Mouse (Mus musculus) brain, adult 2 months (tissue): ENCODE results near the gene Hdgfl2.
"Not testable (repeated sequence)": the region's sequence is repeated elsewhere in the genome, so short reads cannot be mapped to it uniquely, and the experiment has no call there.

Experiments
- DNase-seq: peaks from one replicate; pipeline ENCODE4 v3.0.0; 2011; ENCODE audit warnings: low read depth, low spot score

Hdgfl2 gene

GRCm38 (mm10) chr17:56103465-56104285 is 24.2 kb downstream of the Hdgfl2 start:
- no peak for DNase-seq

GRCm38 (mm10) chr17:56104821-56105220 is 25.4 kb downstream of the Hdgfl2 start:
- not testable (repeated sequence) for DNase-seq

GRCm38 (mm10) chr17:56106436-56106835 is 27.0 kb downstream of the Hdgfl2 start:
- DNase-seq, result not testable (repeated sequence)

GRCm38 (mm10) chr17:56106981-56107380 is 27.5 kb downstream of the Hdgfl2 start:
- no peak for DNase-seq

- DNase-seq, result peak; percentile 24
Observed at GRCm38 (mm10) chr17:56107736-56108135, 28.3 kb downstream of the Hdgfl2 start.

GRCm38 (mm10) chr17:56108334-56109044 is 29.1 kb downstream of the Hdgfl2 start:
- peak; percentile 84 for DNase-seq

GRCm38 (mm10) chr17:56109219-56110051 is 30.0 kb downstream of the Hdgfl2 start, which contains the start of gene Plin4:
TSS of gene Plin4 (minus strand) at chr17:56109803.
- DNase-seq, result peak; percentile 45

- no peak for DNase-seq
Observed at GRCm38 (mm10) chr17:56110571-56110970, 31.1 kb downstream of the Hdgfl2 start.

GRCm38 (mm10) chr17:56111021-56111420 is 31.6 kb downstream of the Hdgfl2 start:
- no peak for DNase-seq

- DNase-seq, result peak; percentile 87
Observed at GRCm38 (mm10) chr17:56111864-56112263, 32.4 kb downstream of the Hdgfl2 start.

- no peak for DNase-seq
Observed at GRCm38 (mm10) chr17:56112743-56113142, 33.3 kb downstream of the Hdgfl2 start.

- no peak for DNase-seq
Observed at GRCm38 (mm10) chr17:56116193-56116592, 36.8 kb downstream of the Hdgfl2 start.

GRCm38 (mm10) chr17:56117251-56117710 is 37.8 kb downstream of the Hdgfl2 start, which contains the start of gene Plin5:
TSS of gene Plin5 (minus strand) at chr17:56117596.
- DNase-seq, result peak; percentile 52

- no peak for DNase-seq
Observed at GRCm38 (mm10) chr17:56119431-56119830, 40.0 kb downstream of the Hdgfl2 start.

- DNase-seq, result peak; percentile 34
Observed at GRCm38 (mm10) chr17:56119981-56120880, 40.8 kb downstream of the Hdgfl2 start.

GRCm38 (mm10) chr17:56121826-56122225 is 42.4 kb downstream of the Hdgfl2 start, which contains the start of gene Lrg1:
TSS of gene Lrg1 (minus strand) at chr17:56122001.
- no peak for DNase-seq

- DNase-seq, result no peak
Observed at GRCm38 (mm10) chr17:56123161-56123560, 43.7 kb downstream of the Hdgfl2 start.

- no peak for DNase-seq
Observed at GRCm38 (mm10) chr17:56123681-56124340, 44.4 kb downstream of the Hdgfl2 start.

GRCm38 (mm10) chr17:56124377-56125275 is 45.2 kb downstream of the Hdgfl2 start:
- DNase-seq, result peak; percentile 78
